Mouse (Mus musculus): ENCODE data around the gene Gfy. TPM values are rescaled to one million over a fixed set of nuclear protein-coding genes. Genes with fewer than 3 reads are reported as not detected.

Gfy gene
- total and polyA plus RNA-seq, 3 experiments, result not detected

DNA sequence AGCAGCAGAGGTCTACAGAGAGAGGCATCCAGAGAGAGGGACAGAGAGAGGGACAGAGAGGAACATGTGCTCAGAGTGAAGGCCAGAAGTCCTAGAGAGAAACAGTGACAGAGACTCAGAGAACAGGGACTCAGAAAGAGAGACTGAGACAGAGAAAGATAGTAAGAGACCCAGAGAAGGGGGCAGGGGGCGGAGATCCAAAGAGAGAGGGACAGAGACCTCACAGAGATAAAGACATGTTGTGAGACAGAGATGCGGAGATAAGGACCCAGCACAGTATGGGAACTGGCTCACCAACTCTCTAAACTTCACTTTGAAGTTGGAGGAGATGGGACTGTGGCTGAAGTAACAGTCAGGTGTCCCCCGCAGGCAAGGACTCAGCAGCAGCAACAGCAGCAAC is 44.0 kb downstream of the Gfy start:
- no peak for TF ChIP-seq EP300 (IDR thresholded peaks at IDR 0.05; ENCODE audit: insufficient read depth, low read depth, low read length)
- TF ChIP-seq CTCF (IDR thresholded peaks at IDR 0.05), result no peak
- no peak for TF ChIP-seq POLR2A (IDR thresholded peaks at IDR 0.05; ENCODE audit: insufficient read depth, low read depth, low read length)
- H3K4me1 ChIP-seq (ENCODE audit: control insufficient read depth, insufficient read depth, low read length), result peaks cover 4% of the 10 kb centered on the region; the same call in 1 of the 2 replicates
- peak overlapping the region; percentile 39 for H3K9ac ChIP-seq (ENCODE audit: low read depth, low read length)
- WGBS, result 74% methylated on average over 3 of the region's 3 CpGs
- H3K4me3 ChIP-seq, result peak overlapping the region; percentile 69
- H3K36me3 ChIP-seq (ENCODE audit: control insufficient read depth, insufficient read depth, low read length), result no peaks in the 10 kb centered on the region
- no peak for DNase-seq
- no peaks in the 10 kb centered on the region for H3K27me3 ChIP-seq (ENCODE audit: control insufficient read depth, insufficient read depth, low read length)
- intact Hi-C loops (cut with DNase I), result loop anchor here (5.0 kb wide), 1 partner anchor 153 kb away; no protein-coding TSS in a partner anchor
- peak overlapping the region; percentile 96 for H3K27ac ChIP-seq
- no peaks in the 10 kb centered on the region for H3K79me2 ChIP-seq (replicated peaks; ENCODE audit: control insufficient read depth, insufficient read depth, low read length)

DNA sequence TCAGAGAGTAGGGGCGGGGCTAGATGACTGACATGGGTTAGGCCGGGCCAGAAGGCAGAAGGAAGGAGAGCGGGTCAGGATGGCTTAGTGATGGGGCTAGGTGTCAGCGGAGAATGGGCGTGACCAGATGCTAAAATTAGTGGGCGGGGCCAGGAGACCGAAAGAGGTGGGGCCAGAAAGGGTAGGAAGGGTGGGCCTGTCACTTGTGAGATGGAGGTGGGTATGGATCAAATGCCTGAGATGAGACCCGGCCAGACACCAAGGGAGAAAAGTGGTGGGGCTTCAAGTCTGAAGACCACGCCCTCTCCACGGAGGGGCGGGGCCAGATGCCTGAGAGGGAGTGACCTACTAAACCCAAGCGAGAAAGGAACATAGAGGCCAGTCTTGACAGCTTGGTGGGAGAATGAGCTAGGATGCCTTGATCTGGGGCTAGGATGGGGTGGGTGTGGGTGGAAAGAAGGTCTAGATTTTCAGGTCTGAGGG is 44.8 kb downstream of the Gfy start:
- Histone ChIP-seq H3K79me2 (replicated peaks; ENCODE audit: control insufficient read depth, insufficient read depth, low read length) (no peaks in the 10 kb centered on the region), H3K27me3 (ENCODE audit: control insufficient read depth, insufficient read depth, low read length) (no peaks in the 10 kb centered on the region), H3K27ac (no peak overlapping the region), H3K4me1 (ENCODE audit: control insufficient read depth, insufficient read depth, low read length) (peaks cover 4% of the 10 kb centered on the region; the same call in 1 of the 2 replicates), H3K4me3 (no peak overlapping the region), H3K9ac (ENCODE audit: low read depth, low read length) (no peak overlapping the region), H3K36me3 (ENCODE audit: control insufficient read depth, insufficient read depth, low read length) (no peaks in the 10 kb centered on the region)
- intact Hi-C loops (cut with DNase I), result loop anchor here (5.0 kb wide), 1 partner anchor 152 kb away; no protein-coding TSS in a partner anchor
- peak in 1 of 2 experiments; percentile 49 for DNase-seq
- 37% methylated on average over 12 of the region's 12 CpGs for WGBS
- TF ChIP-seq CTCF (IDR thresholded peaks at IDR 0.05), result no peak
- no peak for TF ChIP-seq EP300 (IDR thresholded peaks at IDR 0.05; ENCODE audit: insufficient read depth, low read depth, low read length)
- TF ChIP-seq POLR2A (IDR thresholded peaks at IDR 0.05; ENCODE audit: insufficient read depth, low read depth, low read length), result no peak

DNA sequence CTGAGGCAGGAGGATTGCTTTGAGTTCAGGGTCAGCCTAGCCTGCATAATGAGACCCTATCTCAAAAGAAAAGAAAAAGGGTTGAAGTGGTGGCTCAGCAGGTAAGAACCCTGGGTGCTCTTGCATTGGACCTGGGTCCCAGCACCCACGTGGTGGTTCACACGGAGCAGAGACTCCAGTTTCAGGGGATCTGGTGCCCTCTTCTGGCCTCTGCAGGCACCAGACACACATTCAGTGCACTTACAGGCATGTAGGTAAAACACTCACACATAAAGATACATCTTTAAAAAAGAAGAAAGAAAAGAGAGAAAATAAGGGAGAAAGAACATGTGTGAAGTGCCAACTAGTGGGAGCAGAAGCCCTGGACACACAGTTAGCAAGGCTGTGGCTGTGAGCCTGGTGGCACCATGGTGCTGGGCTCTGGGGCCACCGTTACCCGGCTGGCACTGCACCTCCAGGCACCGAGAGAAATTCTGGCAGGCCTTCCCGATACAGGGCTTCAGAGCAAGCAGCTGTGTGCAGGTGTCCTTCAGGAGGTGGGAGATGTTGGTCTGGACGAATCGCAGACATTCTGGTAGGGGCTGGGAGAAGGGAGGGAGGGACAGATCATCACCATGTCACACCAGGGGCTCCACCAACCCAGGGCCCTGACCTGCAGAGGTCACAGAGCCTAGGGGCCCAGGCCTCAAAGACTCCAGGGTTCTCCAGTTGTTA is 45.8 kb downstream of the Gfy start:
- WGBS, result 86% methylated on average over 8 of the region's 8 CpGs
- DNase-seq, result no peak
- Histone ChIP-seq H3K9ac (ENCODE audit: low read depth, low read length) (no peak overlapping the region), H3K27me3 (ENCODE audit: control insufficient read depth, insufficient read depth, low read length) (no peaks in the 10 kb centered on the region), H3K4me3 (no peak overlapping the region), H3K27ac (no peak overlapping the region), H3K4me1 (ENCODE audit: control insufficient read depth, insufficient read depth, low read length) (peaks cover 5% of the 10 kb centered on the region; the same call in 1 of the 2 replicates), H3K79me2 (replicated peaks; ENCODE audit: control insufficient read depth, insufficient read depth, low read length) (no peaks in the 10 kb centered on the region), H3K36me3 (ENCODE audit: control insufficient read depth, insufficient read depth, low read length) (no peaks in the 10 kb centered on the region)
- intact Hi-C loops (cut with DNase I), result no loop called here
- no peak for TF ChIP-seq POLR2A (IDR thresholded peaks at IDR 0.05; ENCODE audit: insufficient read depth, low read depth, low read length)
- no peak for TF ChIP-seq EP300 (IDR thresholded peaks at IDR 0.05; ENCODE audit: insufficient read depth, low read depth, low read length)
- TF ChIP-seq CTCF (IDR thresholded peaks at IDR 0.05), result peak; percentile 52

DNA sequence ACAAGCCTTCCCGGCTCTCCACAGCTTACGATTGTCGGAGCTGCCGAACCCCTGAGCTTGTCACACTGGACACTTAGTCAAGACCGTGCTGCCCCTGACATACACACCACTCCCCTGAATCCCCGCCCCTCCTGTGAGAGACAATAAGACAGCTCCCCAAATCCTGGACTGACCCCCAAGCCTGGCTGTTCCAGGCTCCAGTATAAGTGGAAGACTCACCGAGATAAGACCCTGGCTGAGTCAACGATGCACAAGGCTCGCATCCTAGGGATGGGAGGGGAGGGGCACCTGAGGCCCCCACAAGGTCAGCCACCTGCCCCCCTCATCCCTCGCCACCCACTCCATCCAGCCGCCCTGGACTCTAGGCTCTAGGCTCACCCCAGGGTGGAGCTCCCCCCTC is 47.5 kb downstream of the Gfy start:
- Histone ChIP-seq H3K27ac (no peak overlapping the region), H3K9ac (ENCODE audit: low read depth, low read length) (no peak overlapping the region), H3K79me2 (replicated peaks; ENCODE audit: control insufficient read depth, insufficient read depth, low read length) (no peaks in the 10 kb centered on the region; the same call in 1 of the 2 replicates), H3K4me3 (no peak overlapping the region), H3K36me3 (ENCODE audit: control insufficient read depth, insufficient read depth, low read length) (peaks cover 7% of the 10 kb centered on the region), H3K27me3 (ENCODE audit: control insufficient read depth, insufficient read depth, low read length) (no peaks in the 10 kb centered on the region), H3K4me1 (ENCODE audit: control insufficient read depth, insufficient read depth, low read length) (peaks cover 5% of the 10 kb centered on the region; the same call in 1 of the 2 replicates)
- 81% methylated on average over 11 of the region's 11 CpGs for WGBS
- TF ChIP-seq EP300 (IDR thresholded peaks at IDR 0.05; ENCODE audit: insufficient read depth, low read depth, low read length) (no peak), CTCF (IDR thresholded peaks at IDR 0.05) (no peak), POLR2A (IDR thresholded peaks at IDR 0.05; ENCODE audit: insufficient read depth, low read depth, low read length) (no peak)
- DNase-seq, result no peak
- intact Hi-C loops (cut with DNase I), result no loop called here

DNA sequence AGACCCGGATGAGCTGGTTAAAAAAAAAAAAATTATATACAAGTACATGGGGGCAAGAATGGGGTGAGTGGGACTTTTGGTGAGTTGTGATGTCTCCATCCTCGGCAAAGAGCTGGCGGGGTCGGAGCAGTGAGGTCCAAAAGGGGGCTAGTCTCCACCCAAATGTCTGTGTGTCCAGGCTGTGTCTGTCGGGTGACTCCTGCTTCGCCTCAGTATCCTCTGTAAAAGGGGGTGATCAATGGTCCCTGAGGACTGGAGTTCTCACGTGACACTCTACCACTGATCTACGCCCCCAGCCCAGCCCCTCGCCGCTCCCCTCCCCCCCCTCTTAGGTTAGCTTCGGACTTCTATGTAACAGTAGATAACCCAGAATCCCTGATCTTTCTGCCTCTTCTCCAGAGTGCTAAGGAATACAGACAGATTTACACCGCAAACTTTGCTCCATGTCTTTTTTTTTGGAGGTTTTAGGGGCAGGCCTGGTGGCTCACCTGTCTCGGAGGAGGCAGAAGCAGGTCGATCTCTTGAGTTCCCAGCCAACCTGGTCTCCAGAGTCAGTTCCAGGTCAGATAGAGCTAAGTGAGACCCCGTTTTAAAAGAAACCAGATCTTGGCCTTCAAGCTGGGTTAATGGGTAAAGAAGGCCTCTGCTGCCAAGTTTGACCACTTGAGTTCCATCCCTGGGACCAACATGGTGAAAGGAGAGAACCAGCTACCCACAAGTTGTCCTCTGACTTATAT is 49.4 kb downstream of the Gfy start:
- no peak overlapping the region for H3K9ac ChIP-seq (ENCODE audit: low read depth, low read length)
- no peak for DNase-seq
- intact Hi-C loops (cut with DNase I), result loop anchor here (1.0 kb wide), 1 partner anchor 24 kb away; the partner anchor contains the start of genes Aldh16a1 and Pih1d1
- H3K4me1 ChIP-seq (ENCODE audit: control insufficient read depth, insufficient read depth, low read length), result peaks cover 4% of the 10 kb centered on the region; the same call in 1 of the 2 replicates
- TF ChIP-seq EP300 (IDR thresholded peaks at IDR 0.05; ENCODE audit: insufficient read depth, low read depth, low read length) (no peak), CTCF (IDR thresholded peaks at IDR 0.05) (no peak)
- WGBS, result 72% methylated on average over 15 of the region's 15 CpGs
- H3K4me3 ChIP-seq, result no peak overlapping the region
- no peak overlapping the region for H3K27ac ChIP-seq
- peaks cover 7% of the 10 kb centered on the region for H3K36me3 ChIP-seq (ENCODE audit: control insufficient read depth, insufficient read depth, low read length)
- no peaks in the 10 kb centered on the region; the same call in 1 of the 2 replicates for H3K79me2 ChIP-seq (replicated peaks; ENCODE audit: control insufficient read depth, insufficient read depth, low read length)
- no peaks in the 10 kb centered on the region for H3K27me3 ChIP-seq (ENCODE audit: control insufficient read depth, insufficient read depth, low read length)

Measured in heart, adult 2 months (tissue).